Mouse (Mus musculus) thymus, adult 2 months (tissue): ENCODE results near the gene Boc. TPM values are rescaled to one million over a fixed set of nuclear protein-coding genes. Genes with fewer than 3 reads are reported as not detected.

Source experiments
- DNase-seq: peaks from one replicate; pipeline ENCODE4 v3.0.0; 2021
- H3K27ac ChIP-seq: fragments of 200-500 bp; 2 replicates; pipeline ENCODE4 v1.5.1; 2012; ENCODE audit warnings: low read length, control low read depth; ENCODE audit not compliant: control insufficient read depth, insufficient read depth
- H3K27me3 ChIP-seq: fragments of 200-500 bp; 2 replicates; pipeline ENCODE4 v1.6.1; 2012; ENCODE audit warnings: mild to moderate bottlenecking, low read length, moderate library complexity, mixed read lengths; ENCODE audit not compliant: control insufficient read depth, insufficient read depth
- H3K36me3 ChIP-seq: fragments of 200-500 bp; 2 replicates; pipeline ENCODE4 v1.6.1; 2012; ENCODE audit warnings: mild to moderate bottlenecking, low read length, moderate library complexity; ENCODE audit not compliant: control insufficient read depth, insufficient read depth
- H3K4me1 ChIP-seq: fragments of 200-500 bp; replicated peaks from 2 replicates; pipeline ENCODE4 v1.6.1; 2012; ENCODE audit warnings: low read length; ENCODE audit not compliant: control insufficient read depth, insufficient read depth
- H3K4me3 ChIP-seq: fragments of 200-500 bp; 2 replicates; pipeline ENCODE4 v1.5.1; 2012; ENCODE audit warnings: mild to moderate bottlenecking, low read length, control low read depth, moderate library complexity; ENCODE audit not compliant: control insufficient read depth, insufficient read depth
- CTCF ChIP-seq: fragments of 200-500 bp; IDR thresholded peaks from 2 replicates; pipeline ENCODE4 v1.5.1; 2012; ENCODE audit warnings: mild to moderate bottlenecking, control low read depth, low read length, moderate library complexity, borderline replicate concordance; ENCODE audit not compliant: control insufficient read depth, poor library complexity, insufficient read depth; ENCODE audit errors: extremely low read depth
- POLR2A ChIP-seq: fragments of 200-500 bp; IDR thresholded peaks from 2 replicates; pipeline ENCODE4 v1.6.1; 2012; ENCODE audit warnings: mild to moderate bottlenecking, low read length, control low read depth, moderate library complexity; ENCODE audit not compliant: control insufficient read depth, poor library complexity, insufficient read depth; ENCODE audit errors: extremely low read depth
- WGBS: fragments of 180-500 bp; shearing (Covaris S2); methylation state at CpG from one replicate; pipeline ENCODE4 v1.1.7; 2018; 5-methylcytosine and 5-hydroxymethylcytosine counted together
- polyA plus RNA-seq: library from polyadenylated mRNA; depleted of rRNA; stranded (reverse); fragments of >200 nt; gene quantifications from 2 replicates; pipeline ENCODE4 v1.2.3, GENCODE M21; 2012

Gene Boc
- polyA plus RNA-seq, 1 experiment, result 14.6 TPM

DNA sequence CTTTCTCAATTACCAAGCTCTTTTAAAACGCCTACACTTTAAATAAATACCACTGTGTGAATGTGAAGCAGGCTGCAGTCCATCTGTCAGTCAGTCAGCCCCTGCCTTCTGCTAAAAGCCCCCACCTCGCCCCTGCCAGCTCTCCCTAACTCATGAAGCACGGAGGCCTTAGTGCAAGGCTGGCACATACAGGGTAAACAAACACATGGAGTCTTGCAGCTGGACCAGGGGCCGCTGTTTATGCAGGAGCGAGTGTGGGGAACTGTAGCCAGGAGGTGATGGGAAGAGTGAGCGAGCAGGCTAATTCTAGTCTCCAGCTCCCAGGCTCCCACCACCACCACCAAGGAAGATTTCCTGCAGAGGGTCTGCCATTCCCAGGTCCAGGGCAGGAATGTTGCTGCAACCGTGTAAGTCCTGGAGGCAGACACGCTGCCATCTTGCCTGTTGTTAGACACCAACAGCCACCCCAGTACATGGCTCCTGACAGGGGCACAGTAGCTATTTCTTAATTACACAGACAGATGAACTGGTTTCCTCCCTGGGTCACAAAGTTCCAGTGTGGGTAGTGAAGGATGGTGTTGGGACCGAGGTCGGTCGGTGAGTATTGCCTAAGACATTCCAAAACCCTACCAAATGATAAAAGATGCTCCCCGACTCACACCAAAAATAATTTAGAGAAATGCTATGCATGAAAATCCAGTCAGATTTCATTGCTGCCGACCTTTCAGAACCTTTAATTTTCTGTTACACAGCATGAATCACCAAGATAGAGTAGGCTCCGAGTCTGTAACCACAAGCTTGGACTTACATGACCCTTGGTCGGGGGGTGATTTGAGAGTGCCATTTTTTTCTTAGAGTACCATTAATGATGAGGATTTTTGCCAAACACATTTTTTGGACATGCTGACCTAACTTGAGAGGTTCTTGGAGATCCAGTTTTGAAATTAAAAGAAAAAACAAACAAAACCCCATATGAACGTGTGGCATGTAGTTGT, 20.0 kb downstream of the Boc start:
- Histone ChIP-seq H3K27me3 (no peaks in the 10 kb centered on the region), H3K27ac (no peak overlapping the region), H3K4me3 (no peak overlapping the region), H3K36me3 (no peaks in the 10 kb centered on the region), H3K4me1 (no peaks in the 10 kb centered on the region)
- TF ChIP-seq CTCF (no peak), POLR2A (no peak)
- DNase-seq, result no peak
- WGBS, result 84% methylated on average over 16 of the region's 16 CpGs

DNA sequence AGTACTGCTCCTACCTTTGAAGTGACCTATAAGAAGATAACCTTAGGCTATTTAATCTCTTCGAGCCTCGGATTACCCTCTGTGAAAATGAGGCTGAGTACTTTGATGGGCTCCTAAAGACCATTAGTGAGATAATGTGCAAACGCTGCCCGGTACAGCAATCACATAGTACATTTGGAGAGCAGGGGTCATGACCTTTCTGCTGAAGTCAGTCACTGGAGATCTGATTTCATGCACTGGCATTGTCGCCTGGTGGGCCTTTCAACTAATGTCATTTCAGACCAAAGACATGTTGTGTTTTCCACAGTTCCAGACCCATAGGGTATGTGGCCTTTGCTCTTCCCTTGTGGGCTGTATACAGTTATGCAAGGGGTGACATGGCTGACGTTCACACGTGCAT, 24.6 kb downstream of the Boc start:
- DNase-seq, result no peak
- TF ChIP-seq POLR2A (no peak), CTCF (no peak)
- Histone ChIP-seq H3K27me3 (no peaks in the 10 kb centered on the region), H3K4me3 (no peak overlapping the region), H3K4me1 (no peaks in the 10 kb centered on the region), H3K27ac (no peak overlapping the region), H3K36me3 (no peaks in the 10 kb centered on the region)
- 91% methylated on average over 7 of the region's 7 CpGs for WGBS

GRCm38 (mm10) chr16:44533522-44533921, 25.2 kb downstream of the Boc start:
- H3K27ac ChIP-seq, result no peak overlapping the region
- H3K36me3 ChIP-seq, result no peaks in the 10 kb centered on the region
- no peak for TF ChIP-seq CTCF
- no peak for TF ChIP-seq POLR2A
- no peaks in the 10 kb centered on the region for H3K4me1 ChIP-seq
- no peak for DNase-seq
- WGBS, result 87% methylated on average over 8 of the region's 8 CpGs
- no peaks in the 10 kb centered on the region for H3K27me3 ChIP-seq
- H3K4me3 ChIP-seq, result no peak overlapping the region

DNA sequence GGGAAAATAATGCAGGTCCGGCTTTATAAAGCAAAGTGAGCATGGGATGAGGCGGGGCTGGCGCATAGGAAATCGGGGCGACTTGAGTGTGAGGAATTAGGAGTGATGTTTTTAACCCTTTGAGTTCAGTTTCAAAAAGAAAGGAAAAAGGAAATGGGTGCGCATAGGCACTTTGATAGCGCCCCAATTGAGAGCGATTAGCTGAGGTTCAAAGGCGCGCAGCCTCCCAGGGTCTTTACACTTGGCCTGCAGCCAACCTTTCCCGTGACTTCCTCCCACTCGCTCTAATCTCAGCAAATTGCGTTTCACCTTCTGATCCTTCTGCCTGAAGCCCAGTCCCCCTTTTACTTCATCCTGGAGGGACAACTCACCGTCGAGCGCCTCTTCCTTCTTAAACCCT, 25.8 kb downstream of the Boc start:
- TF ChIP-seq POLR2A (no peak), CTCF (no peak)
- no peak for DNase-seq
- WGBS, result 86% methylated on average over 16 of the region's 16 CpGs
- H3K4me3 ChIP-seq, result no peak overlapping the region
- no peaks in the 10 kb centered on the region for H3K27me3 ChIP-seq
- H3K36me3 ChIP-seq, result no peaks in the 10 kb centered on the region
- no peak overlapping the region for H3K27ac ChIP-seq
- no peaks in the 10 kb centered on the region for H3K4me1 ChIP-seq

GRCm38 (mm10) chr16:44531239-44531797, 27.4 kb downstream of the Boc start:
- H3K4me3 ChIP-seq, result no peak overlapping the region
- WGBS, result 93% methylated on average over 12 of the region's 12 CpGs
- DNase-seq, result no peak
- no peaks in the 10 kb centered on the region for H3K36me3 ChIP-seq
- H3K27ac ChIP-seq, result no peak overlapping the region
- no peaks in the 10 kb centered on the region for H3K4me1 ChIP-seq
- H3K27me3 ChIP-seq, result no peaks in the 10 kb centered on the region
- TF ChIP-seq CTCF, result no peak
- no peak for TF ChIP-seq POLR2A

GRCm38 (mm10) chr16:44530829-44531228, 27.9 kb downstream of the Boc start:
- Histone ChIP-seq H3K4me3 (no peak overlapping the region), H3K27me3 (no peaks in the 10 kb centered on the region), H3K36me3 (no peaks in the 10 kb centered on the region), H3K4me1 (no peaks in the 10 kb centered on the region), H3K27ac (no peak overlapping the region)
- TF ChIP-seq POLR2A, result no peak
- TF ChIP-seq CTCF, result no peak
- WGBS, result 51% methylated on average over 7 of the region's 7 CpGs
- DNase-seq, result no peak

GRCm38 (mm10) chr16:44530191-44530590, 28.5 kb downstream of the Boc start:
- no peak for DNase-seq
- no peaks in the 10 kb centered on the region for H3K4me1 ChIP-seq
- H3K27me3 ChIP-seq, result no peaks in the 10 kb centered on the region
- 88% methylated on average over 9 of the region's 9 CpGs for WGBS
- TF ChIP-seq POLR2A (no peak), CTCF (no peak)
- no peaks in the 10 kb centered on the region for H3K36me3 ChIP-seq
- H3K4me3 ChIP-seq, result no peak overlapping the region
- no peak overlapping the region for H3K27ac ChIP-seq
